Mouse (Mus musculus) hindlimb bud, embryonic 11.5 days (tissue): ENCODE results near the gene Pdgfa.

ENCODE experiments used
- DNase-seq: peaks from one replicate; pipeline ENCODE4 v3.0.0-alpha.2; 2012; ENCODE audit warnings: low read depth, low spot score; ENCODE audit errors: extremely low spot score

Gene Pdgfa

GRCm38 (mm10) chr5:138956427-138956833 lies 40.7 kb downstream of the Pdgfa start:
- DNase-seq, result no peak

GRCm38 (mm10) chr5:138953986-138954385 lies 43.2 kb downstream of the Pdgfa start:
- DNase-seq, result no peak

GRCm38 (mm10) chr5:138952969-138953368 lies 44.2 kb downstream of the Pdgfa start:
- no peak for DNase-seq

DNA sequence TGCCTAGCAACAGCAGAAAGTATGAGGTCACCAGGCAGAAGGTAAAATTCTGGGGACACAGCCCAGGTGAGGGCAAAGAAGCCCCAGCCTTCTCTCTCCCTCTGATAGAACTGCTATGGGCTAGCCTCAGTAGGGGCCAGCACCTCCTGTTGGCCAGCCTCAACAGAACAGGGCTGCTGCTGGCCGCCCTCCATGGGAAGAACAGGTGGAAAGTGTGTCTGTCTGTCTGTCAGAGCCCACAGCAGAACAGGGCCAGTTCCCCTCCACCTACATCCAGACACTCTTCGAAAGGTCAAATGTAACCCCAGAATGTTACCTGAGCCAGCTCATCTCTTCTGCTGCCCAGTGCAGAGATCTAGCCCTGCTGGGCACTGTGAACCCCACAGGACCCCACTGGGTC lies 45.9 kb downstream of the Pdgfa start:
- DNase-seq, result no peak

GRCm38 (mm10) chr5:138949165-138949564 lies 48.0 kb downstream of the Pdgfa start:
- no peak for DNase-seq

DNA sequence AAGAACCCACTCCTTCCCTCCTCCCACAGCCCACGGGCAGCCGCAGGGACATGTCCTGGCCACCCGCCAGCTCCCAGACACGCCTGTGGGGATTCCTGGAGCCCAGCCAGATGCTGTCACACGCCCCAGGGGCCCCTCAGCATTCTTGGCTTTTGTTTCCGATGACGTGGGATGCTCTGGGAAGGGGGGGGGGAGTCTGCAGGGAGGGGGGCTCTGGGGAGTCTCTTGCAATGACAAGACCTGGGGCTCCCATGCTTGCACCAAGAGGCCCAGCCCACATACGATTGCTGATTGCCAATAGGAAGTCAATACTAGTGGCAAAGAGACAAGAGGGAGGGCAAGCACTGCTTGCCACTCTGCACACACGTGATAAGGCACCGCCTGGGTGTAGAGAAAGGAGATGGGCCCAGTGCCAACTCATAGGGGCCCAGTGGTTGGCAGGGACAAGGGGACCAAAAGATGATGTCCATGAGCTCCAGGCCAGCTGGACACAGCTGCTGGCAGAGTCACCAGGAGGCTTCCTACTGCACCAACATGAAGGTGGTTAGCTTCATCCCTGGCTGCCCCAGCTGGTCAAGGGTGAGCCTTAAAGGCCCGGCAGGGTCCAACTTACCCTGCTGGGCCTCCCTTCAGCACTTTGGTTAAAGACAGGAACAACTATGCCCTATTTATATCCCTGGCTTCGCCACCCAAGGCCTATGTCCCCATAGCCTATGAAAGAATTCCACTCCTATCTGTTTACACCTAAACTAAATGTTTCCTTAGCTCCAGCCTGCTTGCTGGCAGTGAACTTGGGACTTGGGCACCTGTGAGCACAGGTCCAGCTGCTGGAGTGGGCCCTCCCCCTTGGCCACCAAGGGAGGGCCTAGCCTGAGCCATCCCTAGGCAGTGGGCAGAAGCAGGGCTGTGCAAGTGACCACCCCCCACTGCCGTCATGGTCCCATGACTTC lies 48.9 kb downstream of the Pdgfa start:
- no peak for DNase-seq

DNA sequence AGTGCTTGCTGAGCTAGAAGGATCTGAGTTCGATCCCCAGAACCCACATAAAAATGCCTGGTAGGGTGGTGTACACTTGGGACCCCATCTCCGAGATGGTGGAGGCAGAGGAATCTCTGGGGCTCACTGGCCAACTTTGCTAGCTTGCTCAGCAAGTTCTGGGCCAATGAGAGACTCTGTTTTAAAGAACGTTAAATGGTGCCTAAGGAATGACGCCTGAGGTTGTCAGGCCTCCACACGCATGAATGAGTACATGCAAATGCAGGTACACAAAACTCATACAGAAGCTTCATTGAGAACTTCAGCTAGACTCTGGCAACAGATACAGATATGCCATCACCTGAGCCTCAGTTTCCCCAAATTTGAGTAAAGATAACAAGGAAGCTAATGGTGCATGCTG lies 49.7 kb downstream of the Pdgfa start:
- DNase-seq, result no peak

GRCm38 (mm10) chr5:138946931-138947330 lies 50.2 kb downstream of the Pdgfa start:
- no peak for DNase-seq

DNA sequence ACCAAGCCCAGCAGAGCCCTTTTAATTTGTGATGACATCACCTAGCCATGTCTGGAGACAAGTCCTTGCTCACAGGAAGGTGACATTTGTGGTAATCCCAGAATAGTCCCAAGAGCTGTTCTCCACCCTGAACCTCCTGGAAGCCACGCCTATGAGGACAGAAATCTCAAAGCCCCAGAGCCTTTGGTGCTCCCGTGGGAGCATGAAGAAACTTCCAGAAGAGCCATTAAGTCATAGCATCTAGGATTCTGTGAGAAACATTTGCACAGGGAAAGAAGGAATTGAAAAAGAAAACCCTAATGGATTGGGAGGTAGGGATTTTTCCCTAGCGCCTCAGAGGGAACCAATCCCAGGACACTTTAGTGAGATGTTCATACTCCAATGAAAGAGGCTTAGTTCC lies 52.2 kb downstream of the Pdgfa start:
- DNase-seq, result no peak

DNA sequence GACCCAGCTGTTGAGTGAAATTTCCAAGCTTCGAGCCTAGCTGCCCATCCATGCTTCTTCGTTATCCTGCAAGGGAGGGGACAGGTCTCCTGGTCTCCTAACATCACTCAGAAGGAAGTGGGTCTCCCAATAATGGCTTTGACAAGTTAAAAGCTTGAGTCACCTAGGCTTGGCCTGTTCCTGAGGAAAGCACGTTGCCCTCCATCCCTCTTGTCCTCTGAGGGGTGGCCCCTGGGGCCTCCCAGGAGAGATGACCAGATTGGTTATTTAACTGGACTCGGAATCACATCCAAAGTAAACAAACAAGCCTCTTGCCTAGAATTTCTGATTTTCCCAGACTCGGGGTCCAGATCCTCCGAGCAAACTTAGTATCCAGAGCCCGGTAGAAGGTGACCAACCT lies 52.6 kb downstream of the Pdgfa start:
- DNase-seq, result no peak

- DNase-seq, result no peak
Measured at GRCm38 (mm10) chr5:138941842-138942241, 55.3 kb downstream of the Pdgfa start.

- no peak for DNase-seq
Measured at GRCm38 (mm10) chr5:138940576-138940975, 56.6 kb downstream of the Pdgfa start.

DNA sequence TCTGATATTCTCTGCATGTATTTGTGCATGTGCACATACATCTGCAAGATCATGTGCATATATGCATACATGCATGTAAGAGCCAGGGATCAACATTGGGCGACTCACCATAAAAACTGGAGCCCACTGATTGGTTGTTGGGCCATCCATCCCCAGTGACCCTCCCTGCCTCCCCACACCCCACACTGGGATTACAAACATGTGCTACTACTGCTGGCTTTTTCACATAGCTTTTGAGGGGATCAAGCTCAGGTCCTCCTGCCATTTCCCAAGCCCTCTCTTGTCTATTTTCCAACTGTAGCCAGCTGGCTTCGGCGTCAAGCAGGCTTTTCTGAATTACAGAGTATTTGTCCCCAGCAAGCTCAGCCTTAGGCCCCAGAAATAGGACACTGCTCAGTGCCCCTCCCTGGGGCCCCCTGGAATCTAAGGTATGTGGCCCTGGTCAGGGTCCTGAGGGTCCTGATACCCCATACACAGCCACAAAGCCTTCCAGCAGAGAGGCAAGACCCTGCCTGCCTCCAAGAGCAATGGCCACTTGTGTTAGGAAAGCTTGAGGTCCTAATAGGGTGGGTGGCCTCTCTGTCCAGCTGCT lies 58.5 kb downstream of the Pdgfa start:
- DNase-seq, result no peak

- DNase-seq, result no peak
Measured at GRCm38 (mm10) chr5:138936399-138937089, 60.6 kb downstream of the Pdgfa start.

DNA sequence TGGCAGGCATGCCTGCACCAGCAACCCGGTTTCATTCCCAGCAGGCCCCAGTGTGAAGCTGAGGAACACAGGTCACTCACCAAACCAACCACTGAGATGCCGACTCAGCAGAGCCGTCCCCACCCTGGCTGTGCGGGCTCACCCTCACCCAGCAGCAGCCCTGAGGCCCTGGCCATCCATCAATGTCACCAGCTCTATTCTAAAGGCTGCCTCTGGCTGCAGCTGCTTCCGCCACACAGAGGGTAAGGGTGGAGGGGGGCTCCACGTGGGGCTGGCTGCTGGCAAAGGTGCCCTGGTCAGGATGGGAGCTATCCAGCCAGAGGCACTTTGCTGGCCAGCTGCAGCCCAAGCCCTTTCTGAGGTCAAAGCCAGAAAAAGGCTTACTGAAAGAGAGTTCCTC lies 62.6 kb downstream of the Pdgfa start:
- no peak for DNase-seq

DNA sequence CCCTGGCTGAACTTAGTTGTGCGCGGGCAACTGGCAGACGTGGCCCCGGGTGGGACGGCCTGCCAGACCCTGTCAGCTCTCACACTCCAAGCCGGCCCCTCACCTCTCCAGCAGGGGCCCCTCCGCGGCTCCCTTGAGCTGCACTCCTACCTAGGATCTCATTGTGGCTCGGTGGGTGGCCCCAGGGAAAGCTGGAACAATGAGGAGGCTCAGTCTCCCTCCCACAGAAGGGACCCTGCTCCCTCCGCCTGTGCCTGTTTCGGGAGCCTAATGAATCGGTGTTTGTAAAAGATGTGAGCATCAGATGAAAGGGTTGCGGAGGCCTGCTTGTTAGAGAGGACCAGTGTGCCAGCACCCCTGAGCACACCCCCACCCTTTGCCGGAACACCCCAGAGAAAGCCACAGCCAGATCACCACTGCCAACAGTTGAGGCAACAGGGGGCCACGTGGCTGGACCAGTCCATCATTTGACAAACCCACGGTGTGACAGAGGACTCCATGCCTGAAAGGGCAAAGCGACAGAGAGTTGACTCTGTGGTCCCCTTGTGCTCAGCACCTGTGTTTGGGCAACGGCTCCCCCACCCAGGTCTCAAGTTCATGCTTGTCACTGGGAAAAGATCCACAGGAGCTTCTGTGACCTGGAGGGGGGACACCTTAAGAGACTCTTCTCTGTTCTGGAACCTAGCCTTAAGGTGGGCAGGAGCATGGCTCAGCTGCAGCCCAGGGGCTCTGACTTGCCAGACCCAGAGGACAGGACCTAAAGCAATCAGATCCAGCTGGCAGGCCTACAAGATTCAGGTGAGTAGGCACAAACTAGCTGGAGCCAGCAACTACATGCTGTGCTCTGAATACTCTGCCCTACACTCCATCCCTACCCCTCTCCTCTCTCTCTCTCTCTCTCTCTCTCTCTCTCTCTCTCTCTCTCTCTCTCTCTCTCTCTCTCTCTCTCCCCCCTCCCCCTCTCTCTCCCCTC lies 64.4 kb downstream of the Pdgfa start:
- no peak for DNase-seq

DNA sequence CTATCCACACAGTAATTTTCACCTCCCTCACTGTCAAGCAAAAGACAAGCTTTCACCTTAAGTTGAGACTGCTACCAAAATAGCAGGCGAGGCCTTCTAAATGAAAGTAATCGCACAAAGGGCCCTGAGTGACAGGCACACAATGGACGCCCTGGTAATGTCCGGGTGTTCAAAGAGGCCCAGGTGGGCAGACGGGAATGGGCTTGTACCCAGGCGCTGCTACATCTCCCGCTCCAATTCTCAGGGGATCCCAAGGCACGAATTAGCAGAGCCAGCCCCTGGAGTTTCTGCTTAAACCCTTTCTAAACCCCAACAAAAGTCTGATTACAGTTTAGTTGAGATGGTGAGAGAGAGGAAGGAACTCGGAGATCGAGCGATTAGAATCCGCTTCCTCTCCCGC lies 65.3 kb downstream of the Pdgfa start:
- no peak for DNase-seq

DNA sequence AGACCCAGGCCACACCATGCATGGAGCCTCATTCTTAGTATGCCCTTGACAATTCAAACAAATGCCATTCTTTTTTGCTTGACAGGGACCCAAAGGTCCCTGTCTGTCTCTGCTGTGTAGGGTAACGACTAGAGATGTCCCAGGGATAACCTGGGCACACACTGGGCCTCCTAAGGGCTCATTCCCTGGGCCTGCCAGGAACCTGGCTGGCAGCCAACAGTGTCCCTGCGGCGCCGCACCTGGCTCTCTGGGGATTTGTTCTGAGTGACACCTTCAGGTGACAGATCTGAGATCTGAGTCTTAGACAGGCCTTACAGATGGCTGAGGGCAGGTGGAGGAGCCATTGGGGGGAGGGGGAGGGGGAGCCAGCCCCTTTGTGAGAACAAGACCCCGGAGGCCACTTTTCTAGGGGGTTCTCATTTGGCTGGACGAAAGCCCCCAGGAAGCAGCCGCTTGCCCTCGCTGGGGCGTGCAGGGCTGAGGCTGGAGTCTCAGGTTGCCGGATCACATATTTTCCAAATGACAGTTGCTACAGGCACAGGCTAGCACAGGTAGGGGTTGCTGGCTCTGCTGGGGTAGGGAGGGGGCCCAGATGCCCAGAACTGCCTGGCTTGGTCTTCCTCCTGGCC lies 67.2 kb downstream of the Pdgfa start:
- DNase-seq, result no peak
